Mouse (Mus musculus): Measurements from ENCODE around the gene Olfr370.
A peak's percentile ranks its signal among the peaks of the same experiment; 100 is the strongest.

Olfr370 gene

DNA sequence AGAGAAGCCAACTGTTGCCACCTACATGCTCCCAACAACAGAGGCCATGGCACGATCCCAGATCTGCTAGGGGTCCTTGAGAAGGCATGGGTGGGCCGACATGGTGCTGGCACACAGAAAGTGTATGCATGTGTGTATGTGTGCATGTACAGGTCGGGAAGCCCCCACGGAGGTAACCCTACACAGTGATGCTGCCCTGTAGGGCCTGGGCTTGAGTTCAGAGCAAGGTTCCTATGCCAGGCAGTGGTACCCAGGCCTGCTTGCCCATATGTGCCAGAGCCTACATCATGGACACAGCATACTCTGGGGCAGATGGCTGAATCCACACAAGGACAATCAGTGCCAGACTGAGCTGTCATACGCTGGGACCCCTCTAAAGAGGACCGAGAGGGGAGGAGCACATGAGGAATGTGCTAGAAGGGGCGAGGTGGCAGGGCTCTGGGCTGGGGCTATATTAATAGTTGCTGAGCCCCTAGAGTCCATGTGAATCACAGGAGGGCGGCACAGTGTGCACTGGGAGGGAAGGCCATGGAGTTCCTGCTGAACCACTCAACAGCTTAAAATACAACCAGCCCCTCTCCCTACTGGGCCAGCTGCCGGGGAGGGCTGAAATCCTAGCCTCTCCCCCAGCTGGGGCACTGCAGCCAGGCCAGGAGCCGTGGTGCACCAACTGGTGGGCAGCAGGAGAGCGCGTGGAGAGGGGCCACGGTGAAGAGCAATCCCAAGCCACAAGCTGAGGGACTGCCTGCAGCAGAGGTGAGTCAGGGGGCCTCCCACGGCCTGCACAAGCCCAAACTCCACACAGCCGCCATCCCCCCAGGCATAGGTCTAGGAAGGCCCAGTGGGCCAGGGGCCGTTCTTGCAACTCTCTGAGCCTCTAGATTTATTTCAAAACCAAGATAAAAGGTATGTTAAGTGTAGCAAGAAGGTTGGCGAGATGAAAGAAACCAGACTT, 40.3 kb downstream of the Olfr370 start:
- peak; percentile 14 for DNase-seq

DNA sequence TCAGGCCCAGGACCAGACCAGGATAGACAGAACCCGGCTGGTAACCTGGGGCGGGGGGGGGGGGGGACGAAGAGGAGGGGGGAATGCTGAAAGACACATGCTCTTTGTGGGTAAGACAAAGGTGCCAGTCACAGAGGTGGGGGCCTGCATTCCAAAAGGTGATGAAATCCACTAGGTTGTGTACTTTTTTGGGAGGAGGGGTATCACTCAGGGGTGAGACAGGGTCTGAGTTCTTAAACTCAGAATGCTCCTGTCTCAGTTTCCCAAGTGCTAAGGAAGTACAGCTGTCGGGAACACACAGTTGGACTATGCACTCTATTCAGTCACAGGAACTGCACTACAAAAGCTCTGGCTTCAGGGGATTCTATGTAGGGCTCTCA, 40.9 kb downstream of the Olfr370 start:
- DNase-seq = no peak

DNA sequence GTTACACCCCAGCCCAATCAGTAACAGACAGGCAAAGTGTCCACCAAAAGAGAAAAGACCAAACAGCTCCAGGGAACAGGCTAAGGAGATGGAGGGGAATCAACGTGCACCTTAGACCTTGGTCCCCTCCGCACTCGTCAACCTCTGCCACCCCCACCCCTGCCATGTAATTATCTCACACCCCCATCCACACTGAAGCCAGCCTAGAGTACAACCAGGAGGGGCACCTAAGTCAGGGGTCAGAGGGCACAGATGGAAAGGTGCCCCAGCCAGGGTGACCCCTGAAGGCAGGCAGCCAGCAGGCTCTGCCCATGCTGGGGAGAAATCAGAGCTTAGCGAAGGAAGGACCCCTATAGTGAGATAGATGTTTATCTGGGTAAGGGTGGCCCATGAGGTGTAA, 41.3 kb downstream of the Olfr370 start:
- DNase-seq = no peak

DNA sequence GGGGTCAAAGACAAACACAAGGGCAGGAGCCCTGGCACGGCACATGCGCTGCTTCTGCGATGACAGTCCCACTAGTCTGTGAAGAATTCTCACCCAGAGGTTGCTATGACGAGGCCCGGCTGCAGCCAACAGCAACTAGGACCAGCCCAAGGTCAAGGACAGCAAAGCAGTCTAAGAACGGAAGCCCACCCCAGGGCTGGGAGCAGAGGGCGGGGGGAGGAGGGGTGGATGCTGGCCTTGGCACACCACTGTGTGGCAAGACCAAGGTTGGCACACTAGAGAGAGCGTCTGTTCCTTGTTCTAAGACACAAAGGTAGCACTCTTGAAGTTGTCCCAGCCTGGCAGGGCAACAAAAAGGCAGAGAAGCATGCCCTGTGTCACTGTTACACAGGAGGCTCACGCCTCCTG, 41.8 kb downstream of the Olfr370 start:
- peak; percentile 23 for DNase-seq

DNA sequence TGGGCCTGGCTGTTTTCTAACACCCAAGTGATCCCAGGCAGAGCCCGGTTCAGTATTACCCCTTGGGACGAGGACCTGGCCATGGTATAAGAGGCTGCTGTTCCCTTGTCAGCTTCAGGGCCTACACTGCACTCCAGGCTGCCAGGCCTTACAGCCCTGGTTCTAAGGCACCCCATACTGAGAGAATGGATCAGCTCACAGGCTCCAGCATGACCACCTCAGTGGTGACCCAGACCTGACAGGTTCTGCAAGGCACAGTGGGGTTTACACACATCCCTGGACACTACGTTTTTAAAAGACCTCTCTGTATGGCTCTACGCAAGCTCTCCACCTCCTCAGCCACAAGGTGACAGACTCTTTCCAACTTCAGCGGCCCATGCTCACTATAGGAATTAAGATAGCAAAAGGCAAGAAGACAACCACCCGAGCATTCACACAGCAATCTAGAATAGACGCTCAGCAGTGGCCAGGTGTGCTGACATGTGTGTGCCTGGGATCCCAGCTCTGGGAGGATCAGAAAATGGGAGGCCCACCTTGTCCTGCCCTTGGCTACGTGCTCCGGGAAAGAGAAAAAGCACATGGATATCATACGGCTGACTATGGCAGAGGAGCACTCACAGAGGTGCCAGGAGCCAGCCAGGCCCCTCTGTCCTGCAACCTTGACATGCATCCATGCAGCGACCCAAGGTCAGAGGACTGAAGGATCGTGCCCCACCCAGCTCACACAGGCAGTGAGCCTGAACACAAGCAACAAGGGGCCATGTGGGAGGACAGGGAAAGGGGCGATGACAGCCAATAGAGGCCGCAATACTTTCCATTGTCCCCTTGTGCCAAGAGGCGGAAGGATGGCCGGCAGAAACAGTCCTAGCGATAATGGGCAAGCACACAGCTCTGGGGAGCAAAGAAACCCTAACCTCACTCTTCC, 42.8 kb downstream of the Olfr370 start:
- DNase-seq = peak; percentile 7

DNA sequence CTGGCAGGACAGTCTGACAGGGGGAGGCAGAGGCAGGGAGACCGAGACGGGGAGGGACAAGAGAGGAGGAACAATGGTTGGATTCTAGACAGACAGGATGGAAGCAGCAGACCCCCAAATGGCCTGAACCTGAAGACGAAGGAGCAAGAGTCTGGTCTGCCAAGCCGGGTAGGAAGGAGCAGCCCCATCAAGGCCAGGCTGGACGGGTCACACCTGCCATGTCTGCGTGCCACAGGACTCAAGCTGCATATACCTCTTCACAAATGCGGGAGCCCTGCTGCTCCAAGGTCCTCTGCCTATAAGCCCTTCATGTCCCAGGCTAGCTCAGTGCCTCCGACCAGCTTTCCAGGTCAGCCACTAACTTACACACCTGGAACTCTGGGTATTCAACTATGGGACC, 44.1 kb downstream of the Olfr370 start:
- DNase-seq = no peak

DNA sequence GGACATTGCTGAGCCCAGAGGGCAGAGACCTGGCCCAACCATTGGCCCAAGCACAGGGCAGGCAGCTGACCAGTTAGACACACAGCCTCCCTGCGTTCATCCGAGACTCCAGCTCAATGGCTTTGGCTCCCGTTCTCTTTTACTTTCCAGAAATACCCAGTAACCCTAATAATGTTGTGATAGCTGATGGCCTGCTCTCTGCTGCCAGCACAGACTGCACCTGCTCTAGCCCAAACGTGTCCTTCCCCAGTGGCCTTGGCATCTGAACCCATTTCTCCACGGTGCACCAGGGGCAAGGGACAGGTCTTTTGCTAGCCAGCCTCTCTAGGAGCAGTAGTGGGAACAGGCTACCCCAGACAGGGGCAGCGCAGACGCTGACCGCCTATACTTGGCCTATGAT, 45.2 kb downstream of the Olfr370 start:
- peak; percentile 6 for DNase-seq

DNA sequence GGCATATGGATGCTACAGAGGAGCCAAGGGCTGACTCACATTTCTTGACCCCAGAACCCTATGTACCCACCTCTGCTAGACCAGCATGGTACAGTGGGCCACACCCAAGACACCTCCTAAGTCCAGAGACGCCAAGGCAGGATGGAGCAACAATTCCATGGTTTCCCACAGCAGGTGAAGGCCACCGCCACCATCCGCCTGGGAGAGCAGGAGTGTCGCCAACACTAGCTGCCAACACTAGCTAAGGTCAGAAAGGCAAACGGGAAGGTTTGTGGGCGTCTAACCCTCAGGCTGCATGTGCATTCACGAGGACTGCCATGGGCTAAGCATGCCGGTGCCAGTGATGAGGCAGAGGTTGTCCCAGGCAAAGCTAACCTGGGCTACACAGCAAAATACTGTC, 46.6 kb downstream of the Olfr370 start:
- no peak for DNase-seq

DNA sequence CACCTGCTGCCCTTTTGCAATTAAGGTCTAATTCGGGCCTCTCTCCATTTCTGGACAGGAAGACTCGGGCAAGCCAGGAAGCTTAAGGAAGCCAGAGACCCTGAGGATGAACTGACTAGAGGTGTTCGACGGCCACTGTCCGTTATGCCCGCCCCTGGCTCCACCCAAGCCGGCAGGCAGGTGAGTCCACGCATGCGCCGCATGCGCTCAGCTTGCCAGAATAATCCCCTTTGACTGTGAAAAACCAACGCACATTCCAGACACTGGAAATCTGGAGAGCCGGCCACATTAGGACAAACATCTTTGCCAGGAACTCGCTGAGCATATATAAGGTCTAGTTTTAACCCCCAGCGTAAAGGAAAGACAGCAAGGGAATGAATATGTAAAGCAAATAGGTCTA, 47.7 kb downstream of the Olfr370 start:
- no peak for DNase-seq

DNA sequence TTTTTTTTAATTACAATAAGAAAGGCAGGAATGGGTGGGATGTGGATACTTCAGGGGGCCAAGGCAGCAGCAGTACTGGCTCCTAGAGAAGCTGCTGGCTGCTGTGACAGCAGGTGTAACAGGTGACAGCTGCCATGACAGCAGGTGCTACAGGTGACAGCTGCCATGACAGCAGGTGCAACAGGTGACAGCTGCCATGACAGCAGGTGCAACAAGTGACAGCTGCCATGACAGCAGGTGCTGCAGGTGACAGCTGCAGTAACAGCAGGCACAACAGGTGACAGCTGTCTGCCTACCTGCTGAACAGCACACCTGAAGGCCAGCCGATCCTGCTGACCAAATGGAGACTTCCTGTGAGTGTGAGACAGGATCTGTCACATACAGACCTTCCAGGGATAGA, 49.2 kb downstream of the Olfr370 start:
- no peak for DNase-seq

DNA sequence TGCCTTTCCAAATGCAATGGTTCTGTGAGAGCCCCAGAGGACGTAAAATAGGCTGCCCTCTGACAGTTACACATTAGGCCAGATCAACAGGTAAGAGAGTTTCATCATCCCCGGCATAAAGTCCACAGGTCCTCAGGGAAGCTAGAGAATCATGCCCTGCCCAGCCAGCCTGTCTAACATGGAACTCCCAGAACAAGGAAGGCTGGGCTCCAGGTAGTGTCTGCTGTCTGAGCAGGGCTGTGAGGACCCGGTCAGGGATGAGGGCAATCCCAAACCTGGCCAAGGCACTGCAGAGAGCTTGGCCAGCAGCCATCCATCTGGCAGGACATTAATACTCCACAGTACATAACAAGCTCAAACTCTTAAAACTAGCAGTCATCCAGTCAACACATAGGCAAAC, 49.8 kb downstream of the Olfr370 start:
- peak; percentile 53 for DNase-seq

DNA sequence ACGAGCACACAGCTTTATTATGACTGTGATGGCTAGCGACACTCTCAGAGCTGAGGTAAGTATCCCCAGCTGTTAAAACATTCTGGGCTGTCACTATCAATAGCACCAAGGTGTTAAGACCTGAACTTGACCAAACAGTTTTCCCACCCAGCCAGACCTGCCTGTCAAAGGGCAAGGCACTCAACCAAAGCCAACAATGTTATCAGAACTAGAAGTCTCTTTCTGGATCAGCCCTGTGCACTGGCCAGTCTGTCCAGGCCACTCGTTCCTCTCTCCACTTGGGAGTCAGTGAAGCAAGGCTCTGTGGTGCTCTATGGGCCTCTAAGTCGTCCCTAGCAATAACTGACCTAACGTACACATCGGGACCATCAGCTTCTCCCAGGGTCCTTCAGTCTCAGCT, 52.1 kb downstream of the Olfr370 start:
- no peak for DNase-seq

DNA sequence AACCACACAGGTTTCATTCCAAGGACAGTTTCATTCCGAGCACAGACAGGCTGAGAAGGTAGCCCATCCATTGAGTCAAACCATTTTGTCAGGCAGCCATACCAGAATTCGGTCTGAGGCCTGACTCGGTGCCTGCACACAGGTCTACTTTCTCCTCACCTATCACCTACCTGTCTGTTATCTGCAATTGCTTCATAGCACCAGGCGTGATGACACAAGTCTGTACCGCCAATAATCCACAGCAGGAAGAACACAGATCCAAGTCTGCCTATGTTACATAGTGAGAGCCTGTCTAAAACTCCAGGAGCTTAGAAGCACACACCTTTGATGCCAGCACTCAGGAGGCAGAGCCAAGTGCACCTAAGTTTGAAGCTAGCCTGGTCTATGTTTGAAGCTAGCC, 53.3 kb downstream of the Olfr370 start:
- no peak for DNase-seq

DNA sequence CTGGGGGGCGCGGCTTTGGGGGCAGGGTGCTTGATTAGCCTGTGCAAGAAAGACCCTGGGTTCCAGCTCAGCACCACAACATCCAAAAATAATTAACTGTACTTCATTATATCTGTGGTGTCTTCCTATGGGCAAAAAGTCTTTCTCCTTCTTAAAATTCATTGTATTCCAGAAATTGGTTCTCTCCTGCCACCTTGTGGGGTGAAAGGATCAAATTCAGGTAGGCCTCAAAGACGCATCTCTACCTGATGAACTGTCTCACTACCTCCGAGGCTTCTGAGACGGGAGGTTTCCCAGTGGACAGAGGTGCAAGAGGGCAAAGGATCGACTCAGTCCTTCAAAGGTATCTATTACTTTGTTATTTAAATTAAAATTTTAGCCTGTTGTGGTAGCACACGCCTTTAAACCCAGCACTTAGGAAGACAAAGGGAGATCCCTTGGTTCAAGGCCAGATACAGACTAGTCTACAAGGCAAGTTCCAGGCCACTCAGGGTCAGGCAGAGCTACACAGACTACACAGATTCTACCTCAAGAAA, 55.0 kb downstream of the Olfr370 start:
- no peak for DNase-seq

DNA sequence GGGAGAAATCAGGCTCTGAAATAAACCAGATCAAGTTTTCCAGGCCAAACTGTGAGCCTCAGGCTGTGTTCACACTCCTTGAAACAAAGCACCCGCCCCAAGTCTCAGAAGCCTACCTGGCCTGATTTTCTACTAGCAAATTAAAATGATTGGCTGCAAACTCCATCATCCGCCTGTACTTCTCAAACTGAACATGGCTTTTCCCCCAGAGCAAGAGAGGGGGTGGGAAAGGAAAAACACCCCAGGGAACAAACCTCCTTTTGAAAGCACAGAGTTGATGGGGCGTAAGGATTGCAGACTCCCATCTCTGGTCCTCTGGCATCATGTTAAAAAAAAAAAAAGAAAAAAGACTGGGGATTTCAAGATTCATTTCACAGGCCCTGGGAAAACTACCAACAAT, 57.1 kb downstream of the Olfr370 start:
- DNase-seq = no peak

DNA sequence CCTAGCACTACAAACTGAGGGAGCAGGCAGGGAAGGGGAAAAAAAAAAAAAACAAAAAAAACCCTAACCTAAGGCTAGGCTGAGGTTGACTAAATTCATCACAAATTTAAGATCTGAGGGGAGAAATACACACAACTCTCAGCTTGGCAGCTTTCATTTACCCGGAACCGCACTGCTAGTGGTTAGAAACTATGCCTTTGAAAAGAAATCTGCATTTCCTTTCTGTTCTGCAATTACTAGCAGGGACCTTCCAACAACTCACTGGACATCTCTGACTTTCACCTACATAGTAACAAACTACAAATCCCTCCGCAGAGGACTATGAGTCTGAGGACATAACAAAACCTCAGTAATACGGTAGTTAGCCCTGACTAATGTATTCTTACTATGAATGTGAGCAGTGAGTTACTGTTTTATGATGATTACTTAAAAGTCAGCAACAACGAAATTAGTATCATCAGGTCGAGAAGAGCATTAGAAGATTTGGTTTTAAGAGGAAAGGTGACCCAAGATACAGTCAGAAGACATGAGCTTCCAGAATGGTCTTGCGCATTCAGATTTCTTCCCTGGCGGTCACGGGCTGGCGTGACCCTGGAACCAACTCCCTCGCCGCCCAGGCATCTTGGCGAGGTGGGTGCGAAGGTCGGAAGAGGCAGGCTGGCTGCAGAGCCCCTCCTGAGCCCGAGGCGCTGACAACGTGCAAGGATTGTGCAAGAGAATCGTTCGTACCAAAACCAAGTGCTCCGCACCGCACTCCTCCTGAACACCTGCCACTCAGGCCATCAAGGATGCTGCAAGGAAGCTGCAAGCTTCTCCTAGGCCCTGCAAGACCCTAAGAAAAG, 58.0 kb downstream of the Olfr370 start:
- DNase-seq = no peak

DNA sequence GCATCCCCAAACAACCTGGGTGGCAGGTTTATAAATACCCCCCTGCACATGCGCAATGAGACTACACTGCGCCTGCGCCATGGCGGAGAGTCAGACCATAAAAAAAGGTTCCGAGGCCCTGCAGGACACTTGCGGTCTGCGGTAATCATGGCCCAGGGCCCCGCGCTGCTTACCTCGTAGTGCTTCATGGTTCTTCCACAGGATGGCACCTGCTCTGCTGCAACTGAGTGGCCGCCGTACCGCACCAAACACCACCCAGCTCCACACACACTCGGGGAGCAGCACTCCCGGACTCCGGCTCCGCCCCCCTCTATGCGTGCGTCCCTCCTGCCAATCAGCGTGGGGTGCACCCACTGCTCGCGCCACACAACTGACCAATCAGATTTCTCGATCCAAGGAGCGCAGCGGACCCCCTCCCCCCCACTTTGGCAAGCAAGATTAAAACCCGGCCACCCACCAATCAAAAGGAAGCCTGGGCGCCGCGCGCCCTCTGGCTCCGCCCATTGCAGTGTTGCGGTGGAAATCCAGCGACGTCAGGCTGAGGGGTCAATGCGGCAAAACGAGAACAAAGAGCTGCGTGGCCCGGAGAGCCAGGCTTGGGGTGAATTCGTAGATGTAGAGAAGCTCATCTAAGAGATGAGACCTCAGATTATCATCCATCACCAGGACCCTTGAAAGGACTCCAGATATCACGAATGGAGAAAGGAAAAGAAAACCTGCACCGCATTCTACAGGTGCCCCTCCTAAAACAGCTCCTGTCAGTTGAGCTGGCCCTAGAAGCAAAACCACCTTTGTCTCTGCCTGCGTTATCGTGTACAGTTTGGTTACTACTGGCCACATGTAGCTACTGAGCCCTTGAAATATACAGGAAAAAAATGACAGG, 58.8 kb downstream of the Olfr370 start:
- DNase-seq = peak; percentile 94

Data from kidney, adult 18-20 months (tissue).